Mouse (Mus musculus): ENCODE data around the gene Parl. TPM values are rescaled to one million over a fixed set of nuclear protein-coding genes. Genes with fewer than 3 reads are reported as not detected.

Gene Parl
- total and polyA plus RNA-seq, 3 experiments: 101 to 247 (median 166) TPM

DNA sequence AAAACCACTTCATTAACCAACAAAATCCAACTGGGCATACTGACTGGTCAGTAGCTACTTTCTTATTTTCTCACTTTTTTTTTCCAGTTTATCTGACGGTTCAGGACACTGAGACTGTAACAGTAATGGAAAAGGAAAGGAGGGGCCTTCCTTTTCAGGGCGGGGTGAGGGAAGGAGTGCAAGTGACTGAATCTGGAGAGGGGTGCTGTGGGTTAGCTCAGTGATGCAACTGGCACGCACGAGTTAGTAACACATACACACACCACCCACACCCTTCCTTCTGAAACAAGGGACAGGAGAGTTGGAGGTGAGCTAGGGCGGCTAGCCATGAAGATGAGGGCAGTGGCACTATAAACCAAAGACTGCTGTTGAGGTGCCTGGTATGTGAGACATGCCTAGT is 21.7 kb upstream of the Parl start:
- dilution Hi-C loops (cut with MboI; ENCODE audit: extremely low pct_ligation_motif_present, extremely low pct_unique_long_range_greater_than_20kb, low sequenced_read_pairs): no loop called here
- no peak for DNase-seq (ENCODE audit: extremely low read depth)
- Histone ChIP-seq H3K9me3 (replicated peaks; ENCODE audit: low read length) (no peaks in the 10 kb centered on the region), H3K27me3 (replicated peaks) (no peaks in the 10 kb centered on the region), H3K27ac (ENCODE audit: insufficient read depth, low read depth) (peak overlapping the region; percentile 41; the same call in 1 of the 2 replicates), H3K4me1 (ENCODE audit: control insufficient read depth in 1 of 2, insufficient read depth in 2 of 2) (peaks cover 12 to 18% of the 10 kb centered on the region in 2 experiments; a peak in 3 of 4 replicates), H3K36me3 (replicated peaks in 1 of 2; ENCODE audit: control insufficient read depth in 1 of 2, insufficient read depth in 1 of 2, low read length in 1 of 2) (peaks cover 0 to 4% of the 10 kb centered on the region in 2 experiments), H3K79me2 (replicated peaks; ENCODE audit: control insufficient read depth, extremely low read depth, insufficient read depth, poor library complexity, severe bottlenecking) (no peaks in the 10 kb centered on the region), H3K4me3 (replicated peaks in 1 of 3; ENCODE audit: low read depth in 2 of 3, low read length in 2 of 3, poor library complexity in 1 of 3) (peak overlapping the region in 1 of 3 experiments; percentile 34), H3K4me2 (ENCODE audit: insufficient read depth, low read depth, poor library complexity, severe bottlenecking) (peak overlapping the region; percentile 59), H3K9ac (ENCODE audit: insufficient read depth, low read depth) (peak overlapping the region; percentile 60; the same call in 1 of the 2 replicates)
- in situ Hi-C loops (cut with MboI; ENCODE audit: low pct_ligation_motif_present, low pct_unique_long_range_greater_than_20kb, low sequenced_read_pairs): no loop called here
- no peak for TF ChIP-seq ZMIZ1 (IDR thresholded peaks at IDR 0.05; ENCODE audit: low read depth, low read length)
- no peak for TF ChIP-seq CTCF (conservative IDR thresholded peaks at IDR 0.05 in 1 of 2, IDR thresholded peaks at IDR 0.05 in 1 of 2; ENCODE audit: low read depth in 2 of 2, low read length in 2 of 2)
- TF ChIP-seq BHLHE40 (IDR thresholded peaks at IDR 0.05; ENCODE audit: low read depth, low read length): peak; percentile 36; the same call in 1 of the 2 replicates
- TF ChIP-seq MYC (IDR thresholded peaks at IDR 0.05; ENCODE audit: low read depth, low read length): no peak
- no peak for TF ChIP-seq NELFE (IDR thresholded peaks at IDR 0.05; ENCODE audit: low read depth, low read length)
- TF ChIP-seq MAX (IDR thresholded peaks at IDR 0.05; ENCODE audit: low read length): no peak
- TF ChIP-seq RAD21 (IDR thresholded peaks at IDR 0.05; ENCODE audit: low read depth, low read length): no peak

- Histone ChIP-seq H3K79me2 (replicated peaks; ENCODE audit: control insufficient read depth, extremely low read depth, insufficient read depth, poor library complexity, severe bottlenecking) (no peaks in the 10 kb centered on the region), H3K4me2 (ENCODE audit: insufficient read depth, low read depth, poor library complexity, severe bottlenecking) (no peak overlapping the region), H3K4me3 (replicated peaks in 1 of 3; ENCODE audit: low read depth in 2 of 3, low read length in 2 of 3, poor library complexity in 1 of 3) (no peak overlapping the region), H3K27me3 (replicated peaks) (no peaks in the 10 kb centered on the region), H3K36me3 (replicated peaks in 1 of 2; ENCODE audit: control insufficient read depth in 1 of 2, insufficient read depth in 1 of 2, low read length in 1 of 2) (no peaks in the 10 kb centered on the region), H3K27ac (ENCODE audit: insufficient read depth, low read depth) (no peak overlapping the region), H3K9ac (ENCODE audit: insufficient read depth, low read depth) (no peak overlapping the region), H3K4me1 (ENCODE audit: control insufficient read depth in 1 of 2, insufficient read depth in 2 of 2) (peaks cover 12 to 18% of the 10 kb centered on the region in 2 experiments; a peak in 3 of 4 replicates), H3K9me3 (replicated peaks; ENCODE audit: low read length) (no peaks in the 10 kb centered on the region)
- dilution Hi-C loops (cut with MboI; ENCODE audit: extremely low pct_ligation_motif_present, extremely low pct_unique_long_range_greater_than_20kb, low sequenced_read_pairs): no loop called here
- DNase-seq (ENCODE audit: extremely low read depth): no peak
- in situ Hi-C loops (cut with MboI; ENCODE audit: low pct_ligation_motif_present, low pct_unique_long_range_greater_than_20kb, low sequenced_read_pairs): no loop called here
- TF ChIP-seq CTCF (conservative IDR thresholded peaks at IDR 0.05 in 1 of 2, IDR thresholded peaks at IDR 0.05 in 1 of 2; ENCODE audit: low read depth in 2 of 2, low read length in 2 of 2) (peak in 1 of 2 experiments; percentile 67; a peak in 2 of 4 replicates), SMC3 (IDR thresholded peaks at IDR 0.05; ENCODE audit: low read depth, low read length) (peak; percentile 69), ZNF384 (IDR thresholded peaks at IDR 0.05; ENCODE audit: low read depth, low read length) (no peak), RAD21 (IDR thresholded peaks at IDR 0.05; ENCODE audit: low read depth, low read length) (peak; percentile 39), JUND (conservative IDR thresholded peaks at IDR 0.05; ENCODE audit: low read depth, low read length) (no peak), MEF2A (IDR thresholded peaks at IDR 0.05; ENCODE audit: borderline replicate concordance, low read depth, low read length) (no peak)
These were observed 20.1 kb upstream of the Parl start for GRCm38 (mm10) chr16:20322274-20322673.

DNA sequence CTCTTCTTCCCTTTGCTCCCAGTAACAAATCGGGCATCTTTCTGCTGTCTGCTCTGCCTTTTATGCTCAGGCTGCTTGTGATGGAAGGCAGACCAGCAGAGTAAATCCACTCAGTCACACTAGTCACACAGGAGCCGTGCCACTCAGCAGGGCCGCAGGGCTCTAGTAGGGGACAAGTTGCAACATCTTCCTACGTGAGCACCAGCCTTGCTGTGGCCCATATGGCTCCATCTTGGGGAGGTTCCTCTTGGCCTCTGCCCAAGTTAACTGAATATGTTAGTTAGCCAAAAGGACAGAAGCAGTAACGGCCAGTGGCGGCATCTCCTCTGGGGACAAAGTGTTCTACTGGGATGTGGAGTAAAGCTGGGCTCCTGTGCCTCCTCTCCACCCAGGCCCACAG is 14.6 kb upstream of the Parl start:
- in situ Hi-C loops (cut with MboI; ENCODE audit: low pct_ligation_motif_present, low pct_unique_long_range_greater_than_20kb, low sequenced_read_pairs) (no loop called here), dilution Hi-C loops (cut with MboI; ENCODE audit: extremely low pct_ligation_motif_present, extremely low pct_unique_long_range_greater_than_20kb, low sequenced_read_pairs) (no loop called here)
- Histone ChIP-seq H3K27me3 (replicated peaks) (no peaks in the 10 kb centered on the region), H3K4me1 (ENCODE audit: control insufficient read depth in 1 of 2, insufficient read depth in 2 of 2) (peaks cover 2 to 4% of the 10 kb centered on the region in 2 experiments; a peak in 1 of 4 replicates), H3K9me3 (replicated peaks; ENCODE audit: low read length) (no peaks in the 10 kb centered on the region), H3K4me3 (replicated peaks in 1 of 3; ENCODE audit: low read depth in 2 of 3, low read length in 2 of 3, poor library complexity in 1 of 3) (no peak overlapping the region), H3K36me3 (replicated peaks in 1 of 2; ENCODE audit: control insufficient read depth in 1 of 2, insufficient read depth in 1 of 2, low read length in 1 of 2) (no peaks in the 10 kb centered on the region), H3K9ac (ENCODE audit: insufficient read depth, low read depth) (no peak overlapping the region), H3K4me2 (ENCODE audit: insufficient read depth, low read depth, poor library complexity, severe bottlenecking) (no peak overlapping the region), H3K79me2 (replicated peaks; ENCODE audit: control insufficient read depth, extremely low read depth, insufficient read depth, poor library complexity, severe bottlenecking) (no peaks in the 10 kb centered on the region), H3K27ac (ENCODE audit: insufficient read depth, low read depth) (no peak overlapping the region)
- DNase-seq (ENCODE audit: extremely low read depth): no peak
- TF ChIP-seq MAX (IDR thresholded peaks at IDR 0.05; ENCODE audit: low read length) (no peak), RCOR1 (conservative IDR thresholded peaks at IDR 0.05; ENCODE audit: low read depth, low read length) (no peak), PAX5 (IDR thresholded peaks at IDR 0.05; ENCODE audit: low read length) (no peak), ZNF384 (IDR thresholded peaks at IDR 0.05; ENCODE audit: low read depth, low read length) (no peak), MAZ (IDR thresholded peaks at IDR 0.05; ENCODE audit: low read depth, low read length) (no peak), USF1 (IDR thresholded peaks at IDR 0.05; ENCODE audit: low read depth, low read length) (no peak), SIN3A (IDR thresholded peaks at IDR 0.05; ENCODE audit: low read length) (no peak), KAT2A (IDR thresholded peaks at IDR 0.05; ENCODE audit: insufficient replicate concordance, low read length) (no peak), ZMIZ1 (IDR thresholded peaks at IDR 0.05; ENCODE audit: low read depth, low read length) (no peak), ZC3H11A (IDR thresholded peaks at IDR 0.05; ENCODE audit: low read depth, low read length) (no peak), CHD1 (IDR thresholded peaks at IDR 0.05; ENCODE audit: low read depth, low read length) (no peak)

Data from CH12.LX (cell line).